Mouse (Mus musculus) liver (tissue): ENCODE results near the gene Podn.
A peak's percentile ranks its signal among the peaks of the same experiment; 100 is the strongest.

Source experiments
- DNase-seq: peaks from one replicate; pipeline ENCODE4 v3.0.0-alpha.2; 2020; ENCODE audit warnings: mixed read lengths

The Podn gene

DNA sequence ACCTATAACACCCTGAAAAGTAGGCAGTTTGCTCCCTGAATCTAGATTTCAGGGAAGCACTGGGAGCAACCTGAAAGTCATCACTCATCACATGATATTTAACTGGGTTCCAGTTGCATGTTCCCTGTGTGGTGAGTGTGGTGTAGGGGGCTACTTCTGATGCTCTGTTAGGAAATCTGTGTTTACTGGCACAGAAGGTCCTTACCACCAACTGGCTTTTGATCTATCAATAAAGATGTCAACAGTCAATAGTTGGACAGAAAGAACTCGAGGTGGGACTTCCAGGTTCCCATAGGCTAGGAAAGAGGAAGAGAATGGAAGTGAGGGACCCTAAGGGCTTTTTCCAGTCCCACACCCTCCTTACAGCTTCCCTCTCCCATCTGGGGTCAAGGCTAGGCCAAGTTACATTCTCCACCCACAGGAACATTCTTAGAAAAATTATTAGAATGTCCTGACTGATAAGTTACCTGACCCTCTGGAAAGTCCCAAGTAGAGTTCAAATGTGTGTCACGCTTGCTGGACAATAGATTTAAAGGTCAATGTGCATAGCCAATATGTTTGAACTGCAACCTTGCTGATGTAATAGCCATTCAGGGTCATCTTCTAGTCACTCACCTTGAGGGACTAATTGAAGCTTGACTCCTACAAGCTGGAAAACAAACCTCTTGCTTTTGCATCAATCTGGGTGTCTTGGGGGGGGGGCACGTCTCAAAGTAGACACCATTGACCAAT lies 18.9 kb downstream of the Podn start:
- DNase-seq: no peak

DNA sequence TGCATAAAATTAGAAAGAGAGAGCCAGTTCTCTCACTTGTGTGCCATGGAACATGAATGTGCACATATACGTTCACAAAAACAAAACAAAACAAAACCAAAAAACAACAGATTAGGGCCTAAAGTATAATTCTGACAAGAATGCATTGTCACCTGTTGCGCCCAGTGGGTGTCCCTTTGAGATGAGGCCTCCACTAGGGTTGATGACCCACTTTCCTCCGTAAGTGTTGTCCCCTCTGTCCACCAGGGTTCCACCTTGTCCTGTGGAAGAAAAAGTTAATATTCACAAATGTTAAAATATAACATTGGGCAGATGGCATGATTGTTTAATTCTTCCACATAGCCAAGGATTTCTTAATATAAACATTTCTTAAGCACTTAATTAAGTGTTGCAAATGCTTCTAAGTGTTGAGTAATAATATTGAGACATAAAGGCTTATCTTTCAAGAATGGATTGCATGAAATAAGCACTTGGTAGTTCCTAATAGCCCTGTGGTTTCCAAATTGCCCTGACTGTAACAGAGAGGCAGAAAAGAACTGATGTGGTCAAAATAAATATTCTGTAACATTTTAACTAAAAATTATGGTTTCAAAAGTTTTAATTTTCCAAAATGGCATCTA lies 21.9 kb downstream of the Podn start:
- DNase-seq: no peak

DNA sequence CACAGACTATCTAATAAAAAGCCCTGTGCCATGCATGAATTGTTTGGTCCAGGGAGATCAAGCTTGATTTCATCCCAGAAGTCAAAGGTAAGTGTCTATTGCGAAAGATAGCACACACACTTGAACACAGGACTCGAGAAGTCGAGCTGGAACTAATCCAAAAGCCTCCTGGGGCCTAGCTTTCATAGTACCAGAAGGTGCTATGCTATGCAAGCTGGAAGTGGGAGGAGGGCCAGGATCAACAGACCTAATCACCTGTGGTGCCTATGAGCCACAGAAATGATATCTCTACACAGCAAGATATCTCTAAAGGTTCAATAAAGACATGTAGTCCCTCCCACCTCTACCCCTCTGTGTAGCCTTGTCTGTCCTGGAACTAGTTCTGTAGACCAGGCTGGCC lies 24.2 kb downstream of the Podn start:
- DNase-seq: no peak

DNA sequence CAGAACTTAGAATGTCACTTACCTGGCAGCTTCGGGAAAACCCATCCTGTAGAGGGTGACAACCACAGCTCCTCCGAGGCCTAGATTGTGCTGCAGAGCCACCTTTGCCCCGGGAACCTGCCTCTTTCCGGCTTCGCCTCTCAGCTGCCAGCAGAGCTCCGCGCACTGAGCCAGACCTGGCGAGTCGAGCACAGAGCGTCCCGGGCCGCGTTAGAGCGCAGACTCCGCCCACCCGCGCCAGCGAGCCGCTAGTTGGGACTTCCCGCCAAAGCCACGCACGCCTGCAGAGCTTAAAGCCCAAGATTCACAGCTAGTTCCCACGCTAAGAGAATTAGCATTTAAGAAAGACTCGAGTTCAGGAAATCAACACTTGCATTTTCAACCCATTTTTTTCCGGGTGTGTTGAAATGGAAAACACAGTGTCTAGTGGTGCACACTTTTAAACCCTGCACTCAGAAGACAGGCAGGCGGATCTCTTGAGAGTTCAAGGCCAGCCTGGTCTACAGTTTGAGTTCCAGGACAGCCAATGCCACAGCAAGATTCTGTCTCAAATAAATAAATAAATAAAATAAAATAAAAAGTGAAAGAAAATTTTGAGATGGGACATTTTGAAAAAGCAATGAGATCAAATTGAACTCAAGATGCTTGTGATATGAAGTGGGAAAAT lies 24.9 kb downstream of the Podn start:
- peak; percentile 95 for DNase-seq

DNA sequence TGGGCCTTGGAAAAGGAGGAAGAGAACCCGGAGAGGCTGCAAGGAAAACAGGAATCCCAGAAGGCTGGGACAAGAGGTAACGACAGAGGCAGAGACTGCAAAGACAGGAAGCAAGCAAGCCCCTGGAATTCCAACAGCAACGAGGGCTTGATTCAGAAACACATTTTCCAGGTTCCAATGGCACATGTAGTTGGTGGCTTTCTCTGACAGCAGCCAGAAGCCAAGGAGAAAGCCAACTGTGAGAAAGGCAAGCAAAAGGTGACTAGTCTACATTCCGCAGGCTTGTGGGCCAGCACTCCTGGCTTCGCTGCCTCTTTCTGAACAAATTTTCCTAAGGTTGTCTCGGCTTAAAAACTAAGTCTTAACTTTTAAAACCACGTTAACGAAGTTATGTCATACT lies 25.5 kb downstream of the Podn start:
- no peak for DNase-seq

DNA sequence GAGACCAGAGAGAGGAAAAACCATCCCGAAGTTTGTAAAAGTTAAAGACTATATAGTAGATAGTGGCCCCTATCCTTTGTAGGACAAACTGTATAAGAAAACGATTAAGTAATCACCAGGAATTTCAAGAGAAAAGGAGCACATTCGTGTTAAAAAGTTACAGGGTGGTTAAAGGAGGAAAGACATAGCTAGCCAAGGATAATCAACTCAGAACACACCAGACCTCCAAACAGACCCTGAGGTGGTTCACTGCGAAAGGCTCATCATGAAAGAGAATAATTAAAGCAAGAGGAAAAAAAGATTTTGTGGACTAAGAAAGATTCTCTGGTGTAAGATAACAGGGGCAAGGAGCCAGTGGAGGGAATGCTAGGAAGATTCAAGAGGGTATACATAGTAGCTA lies 26.0 kb downstream of the Podn start:
- no peak for DNase-seq

DNA sequence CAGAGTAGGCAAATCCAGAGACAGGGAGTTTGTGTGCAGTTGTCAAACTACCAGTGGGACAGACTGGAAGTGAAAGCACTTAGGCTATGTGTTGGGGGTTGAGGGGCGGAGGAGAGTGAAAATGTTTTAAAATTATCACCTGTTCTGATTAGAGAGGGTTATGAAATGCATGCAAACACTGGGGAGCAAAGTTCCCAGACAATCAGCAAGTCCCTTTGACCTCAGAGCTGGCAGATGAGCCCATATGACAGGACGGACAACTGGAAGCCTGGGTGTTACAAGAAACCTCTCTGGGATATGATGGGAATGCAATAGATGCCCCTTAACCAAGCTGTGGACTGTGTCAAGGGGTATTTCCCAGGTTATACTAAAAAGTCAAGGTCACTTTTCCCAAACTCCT lies 28.2 kb downstream of the Podn start:
- no peak for DNase-seq

DNA sequence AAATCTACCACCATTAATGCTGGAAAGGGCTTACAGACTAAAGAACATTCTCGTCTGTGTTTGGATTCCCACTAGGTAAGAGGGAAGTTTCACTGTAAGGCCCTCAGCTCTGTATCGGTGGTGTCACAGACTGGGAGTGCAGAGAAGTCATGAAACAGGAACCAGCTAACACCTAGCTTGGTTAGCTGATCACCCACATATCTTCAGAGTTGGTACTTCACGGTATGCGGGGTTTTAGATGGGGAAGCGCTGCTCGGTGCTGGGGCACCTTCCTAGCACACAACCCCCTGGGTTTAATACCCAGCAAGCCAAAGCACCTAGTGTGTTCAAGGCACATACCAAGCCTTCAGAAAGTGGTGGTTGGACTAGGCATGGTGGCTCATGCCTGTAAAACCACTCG lies 29.0 kb downstream of the Podn start:
- DNase-seq: no peak

DNA sequence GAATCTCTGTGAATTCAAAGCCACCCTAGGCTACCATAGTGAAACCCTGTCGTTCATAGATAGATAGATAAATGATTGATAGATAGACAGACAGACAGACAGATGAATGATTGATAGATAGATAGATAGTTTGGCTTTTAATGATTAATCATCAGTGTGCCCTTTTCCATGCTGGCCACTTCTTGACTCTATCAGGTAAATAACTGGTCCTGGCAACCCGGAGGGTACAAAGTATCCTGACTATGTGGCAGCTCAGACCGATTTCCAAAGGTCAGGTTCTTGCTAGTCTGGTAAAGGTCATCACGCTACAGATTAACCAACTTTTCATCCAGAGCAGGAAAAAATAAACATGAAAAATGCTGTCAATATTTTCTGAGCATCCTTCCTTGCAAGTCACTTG lies 29.7 kb downstream of the Podn start:
- DNase-seq: peak; percentile 28

DNA sequence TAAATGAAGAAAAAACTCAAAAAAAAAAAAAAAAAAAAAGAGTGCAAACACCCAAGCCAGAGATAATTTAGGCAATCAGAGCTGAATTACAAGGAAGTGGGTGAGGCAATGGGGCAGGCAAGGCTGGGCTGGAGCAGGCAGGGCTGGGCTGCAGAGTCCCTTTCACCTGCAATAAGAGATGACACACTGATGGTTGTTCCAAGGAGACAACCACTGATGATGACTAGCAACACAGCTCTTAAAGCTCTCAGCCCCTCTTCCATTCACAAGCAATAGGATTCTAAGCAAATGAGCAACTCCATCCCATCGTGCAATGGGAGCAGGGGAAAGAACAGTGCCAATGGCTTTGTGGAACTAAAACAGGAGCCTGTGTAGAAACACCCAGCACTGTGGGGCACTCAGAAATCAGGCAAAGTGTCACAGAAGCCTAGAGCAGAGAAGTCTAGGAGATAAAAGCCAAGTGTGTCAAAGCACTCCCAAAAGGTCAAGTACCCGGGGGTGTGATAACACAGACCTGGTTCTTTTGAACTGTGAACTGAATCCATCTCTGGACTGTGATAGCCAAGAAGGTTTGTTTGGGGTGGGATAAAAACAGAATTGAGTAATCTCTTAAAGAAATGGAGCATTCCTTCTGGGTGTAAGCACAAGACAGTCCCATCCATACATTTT lies 30.9 kb downstream of the Podn start:
- no peak for DNase-seq

DNA sequence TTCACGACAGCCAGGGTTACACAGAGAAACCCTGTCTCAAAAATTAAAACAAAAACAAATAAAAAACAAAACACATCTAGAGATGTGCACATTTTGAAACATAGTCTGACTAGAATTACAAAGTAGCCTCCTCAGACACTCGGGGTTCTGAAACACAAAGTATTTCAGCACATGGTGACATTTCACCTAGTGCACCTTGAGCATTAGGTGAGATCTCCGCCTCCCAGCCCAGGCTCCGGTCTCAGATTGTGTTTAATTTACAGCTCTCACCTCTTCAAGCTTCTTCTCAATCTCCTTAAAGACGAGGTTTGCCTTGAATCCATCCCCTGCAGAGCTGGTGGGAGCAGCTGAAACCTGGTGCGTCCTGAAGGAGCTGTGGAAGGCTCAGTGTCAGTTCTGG lies 32.6 kb downstream of the Podn start:
- DNase-seq: no peak

DNA sequence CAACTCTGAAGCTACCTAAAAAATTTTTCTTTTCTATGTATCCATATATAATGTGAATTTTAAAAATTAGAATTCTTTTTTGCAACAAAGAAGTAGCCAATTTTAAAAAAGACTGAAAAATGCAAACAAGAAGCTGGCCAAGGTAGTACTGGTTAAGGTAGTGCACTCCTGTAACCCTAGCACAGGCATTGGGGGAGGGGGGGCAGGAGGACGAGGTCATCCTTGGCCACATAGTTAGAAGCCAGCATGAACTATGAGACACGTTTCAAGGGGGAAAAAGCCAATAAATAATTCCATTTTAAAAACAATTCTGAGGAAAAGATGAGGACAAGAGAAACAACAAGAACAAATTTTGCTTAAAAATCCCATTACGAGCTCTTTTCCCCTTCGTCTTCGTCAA lies 33.7 kb downstream of the Podn start:
- no peak for DNase-seq

DNA sequence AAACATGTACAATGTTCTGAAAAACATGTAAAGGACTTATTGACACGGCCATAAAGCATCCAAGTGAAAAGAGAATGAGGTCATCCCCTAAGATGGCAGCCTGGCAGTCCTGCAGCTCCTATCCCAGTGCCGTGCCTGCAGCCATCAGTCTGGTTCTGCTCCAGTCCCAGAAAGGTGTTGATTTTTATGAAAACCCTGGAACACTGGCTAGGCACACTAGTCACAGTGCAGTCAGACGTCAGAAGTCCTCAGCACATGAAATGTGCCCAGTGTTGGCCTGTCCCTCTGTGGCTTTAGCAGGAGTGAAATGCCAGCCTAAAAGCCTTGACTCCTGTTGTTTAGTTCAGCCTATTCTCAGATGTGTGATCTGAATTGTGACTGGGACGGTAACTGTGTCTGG lies 35.5 kb downstream of the Podn start:
- no peak for DNase-seq

DNA sequence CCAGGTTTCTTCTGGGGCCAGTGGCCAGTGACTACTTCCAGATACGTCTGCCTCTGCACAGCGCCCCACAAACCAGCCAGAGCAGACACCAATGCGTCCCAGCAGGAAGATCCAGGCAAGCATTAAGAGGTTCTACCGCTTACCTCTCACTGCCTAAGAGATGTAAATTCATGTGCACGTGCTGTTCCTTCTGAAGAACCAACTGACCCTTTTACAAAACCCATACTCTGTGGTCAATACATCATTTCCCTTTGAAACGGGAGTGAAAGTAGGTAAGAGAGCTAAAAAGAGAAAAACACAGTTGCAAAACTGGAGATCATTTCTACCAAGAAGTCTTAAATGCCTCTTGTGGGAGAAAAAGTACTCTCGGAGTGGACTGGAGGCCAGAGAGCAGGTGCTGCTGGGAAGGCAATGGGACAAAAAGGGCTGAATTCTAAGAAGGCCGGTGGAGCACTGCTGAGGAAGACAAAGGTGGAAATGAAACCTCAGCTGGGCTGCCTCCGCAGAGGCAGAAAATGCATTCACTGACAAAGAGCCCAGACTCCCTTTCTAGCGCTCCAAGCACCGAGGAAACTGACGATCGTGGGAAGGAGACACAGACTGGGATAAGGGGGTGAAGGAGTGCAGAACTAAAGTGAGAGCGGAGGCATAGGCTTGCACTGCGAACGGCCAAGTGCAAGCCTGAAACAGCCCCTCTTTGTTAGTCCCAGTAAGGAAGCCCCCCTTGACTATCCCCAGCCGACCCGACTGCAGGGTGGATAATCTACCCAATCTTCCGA lies 36.5 kb downstream of the Podn start:
- DNase-seq: no peak

DNA sequence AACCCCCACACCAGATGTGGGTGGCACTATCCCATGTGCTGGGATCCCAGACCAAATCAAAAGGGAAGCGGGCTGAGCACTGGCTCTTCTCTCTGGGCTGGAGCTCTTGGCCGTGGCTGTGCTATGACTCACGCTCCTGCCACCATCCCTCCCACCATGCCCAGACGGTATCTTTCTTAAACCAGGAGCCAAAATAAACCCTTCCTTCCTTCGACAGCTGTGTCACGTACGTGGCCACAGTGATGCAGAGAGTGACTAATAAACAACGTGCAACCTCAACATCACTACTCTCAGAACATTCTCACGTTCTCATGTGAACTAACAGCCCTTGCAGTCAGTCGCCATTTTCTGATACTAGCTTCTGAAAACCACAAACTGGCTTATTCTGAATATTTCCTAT lies 38.1 kb downstream of the Podn start:
- no peak for DNase-seq

DNA sequence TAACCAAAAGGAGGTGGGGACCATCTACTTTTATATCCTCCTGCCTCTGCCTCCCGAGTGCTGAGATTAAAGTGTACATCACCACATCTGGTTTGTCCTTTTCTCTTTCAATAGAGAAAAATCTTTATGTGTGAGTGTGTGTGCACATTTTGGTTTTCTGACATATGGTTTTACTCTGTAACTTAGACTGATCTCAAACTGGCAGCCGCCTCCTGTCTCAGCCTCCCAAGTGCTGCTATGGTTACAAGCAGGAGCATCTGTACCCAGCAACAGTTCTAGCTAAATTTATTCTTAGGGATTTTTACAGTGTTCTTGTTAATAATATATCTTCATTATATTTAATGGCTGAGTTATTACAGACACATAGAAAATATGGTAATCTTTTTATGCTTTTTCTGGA lies 39.0 kb downstream of the Podn start:
- DNase-seq: no peak

DNA sequence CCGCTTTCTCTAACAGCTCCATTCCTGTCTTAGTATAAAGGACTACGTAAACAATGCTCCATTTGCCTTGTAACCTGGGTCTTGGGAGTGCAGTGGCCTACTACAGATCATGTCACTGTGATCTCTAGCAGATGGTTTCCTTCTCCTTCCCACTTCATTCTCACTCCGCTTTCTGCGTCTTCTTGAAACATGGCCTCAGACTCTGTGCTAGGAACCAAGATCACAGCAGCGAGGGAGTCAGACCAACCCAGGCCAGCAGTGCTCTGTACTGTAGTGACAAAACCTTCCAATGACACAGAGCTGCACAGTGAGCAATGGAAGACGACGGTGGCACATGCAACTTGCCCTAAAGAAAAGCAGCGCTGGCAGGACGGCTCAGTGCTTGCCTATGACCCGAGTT lies 40.4 kb downstream of the Podn start:
- DNase-seq: no peak

DNA sequence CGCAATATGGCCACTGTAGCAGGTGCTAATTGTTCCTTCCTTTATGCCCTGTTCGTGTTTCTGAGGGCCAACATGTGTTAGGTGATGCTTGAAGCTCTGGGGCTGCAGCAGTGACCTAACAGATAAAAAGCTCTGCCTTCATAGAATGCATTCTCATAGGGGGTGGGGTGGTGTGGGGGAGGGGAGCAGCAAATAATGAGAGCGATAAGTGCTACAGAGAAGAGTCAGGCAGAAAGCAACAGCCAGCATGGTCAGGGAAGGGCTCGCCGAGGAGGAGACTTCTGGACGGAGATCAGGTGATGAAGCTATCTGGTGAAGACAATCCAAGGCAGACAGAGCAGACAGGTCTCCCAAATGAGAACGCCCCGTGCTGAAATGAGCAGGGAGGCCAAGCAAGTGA lies 43.6 kb downstream of the Podn start:
- no peak for DNase-seq

DNA sequence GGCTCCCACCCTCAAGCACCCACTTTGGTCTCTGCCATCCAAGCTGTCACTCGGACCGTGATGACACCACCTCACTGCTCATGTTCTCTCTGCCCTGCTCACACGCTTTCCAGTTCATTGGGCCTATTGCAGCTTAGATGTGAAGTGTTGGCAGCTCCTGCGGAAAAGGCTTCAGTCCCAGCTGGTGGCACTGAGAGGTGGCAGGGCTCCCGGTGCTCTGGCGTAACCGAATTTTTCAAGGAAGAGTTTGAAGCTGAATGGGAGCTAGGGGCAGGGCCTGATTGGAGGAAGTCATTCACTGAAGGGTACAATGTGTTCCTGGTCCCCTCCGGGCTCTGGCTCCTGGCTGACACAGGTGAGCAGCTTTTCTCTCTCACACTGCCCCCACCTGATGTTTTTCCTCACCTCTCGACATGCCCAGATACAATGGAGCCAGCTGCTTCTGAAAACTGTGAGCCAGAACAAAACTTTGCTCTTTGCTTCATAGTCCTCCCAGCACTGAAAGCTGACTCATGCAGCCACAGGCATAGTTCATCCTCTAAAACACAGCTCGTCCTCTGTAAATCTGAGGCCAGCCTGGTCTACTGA lies 44.5 kb downstream of the Podn start:
- no peak for DNase-seq

DNA sequence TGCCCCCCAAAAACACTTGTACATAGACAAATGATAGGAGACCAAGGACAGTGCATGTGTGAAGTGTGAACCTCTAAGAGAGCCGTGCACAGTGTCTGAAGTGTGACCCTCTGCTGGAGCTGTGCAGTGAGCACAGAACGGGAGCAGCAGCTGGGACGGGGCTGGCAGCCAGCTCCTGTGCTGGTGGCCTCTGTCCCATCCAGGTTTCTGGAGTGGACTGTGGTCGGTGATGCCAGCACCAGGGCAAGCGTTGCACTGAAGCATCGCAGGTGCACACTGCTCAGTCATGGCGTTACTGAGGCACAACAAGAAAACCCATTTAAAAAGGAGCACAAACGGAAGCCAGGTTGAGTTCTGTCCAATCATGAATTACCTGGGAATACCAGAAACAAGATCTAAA lies 50.1 kb downstream of the Podn start:
- no peak for DNase-seq

DNA sequence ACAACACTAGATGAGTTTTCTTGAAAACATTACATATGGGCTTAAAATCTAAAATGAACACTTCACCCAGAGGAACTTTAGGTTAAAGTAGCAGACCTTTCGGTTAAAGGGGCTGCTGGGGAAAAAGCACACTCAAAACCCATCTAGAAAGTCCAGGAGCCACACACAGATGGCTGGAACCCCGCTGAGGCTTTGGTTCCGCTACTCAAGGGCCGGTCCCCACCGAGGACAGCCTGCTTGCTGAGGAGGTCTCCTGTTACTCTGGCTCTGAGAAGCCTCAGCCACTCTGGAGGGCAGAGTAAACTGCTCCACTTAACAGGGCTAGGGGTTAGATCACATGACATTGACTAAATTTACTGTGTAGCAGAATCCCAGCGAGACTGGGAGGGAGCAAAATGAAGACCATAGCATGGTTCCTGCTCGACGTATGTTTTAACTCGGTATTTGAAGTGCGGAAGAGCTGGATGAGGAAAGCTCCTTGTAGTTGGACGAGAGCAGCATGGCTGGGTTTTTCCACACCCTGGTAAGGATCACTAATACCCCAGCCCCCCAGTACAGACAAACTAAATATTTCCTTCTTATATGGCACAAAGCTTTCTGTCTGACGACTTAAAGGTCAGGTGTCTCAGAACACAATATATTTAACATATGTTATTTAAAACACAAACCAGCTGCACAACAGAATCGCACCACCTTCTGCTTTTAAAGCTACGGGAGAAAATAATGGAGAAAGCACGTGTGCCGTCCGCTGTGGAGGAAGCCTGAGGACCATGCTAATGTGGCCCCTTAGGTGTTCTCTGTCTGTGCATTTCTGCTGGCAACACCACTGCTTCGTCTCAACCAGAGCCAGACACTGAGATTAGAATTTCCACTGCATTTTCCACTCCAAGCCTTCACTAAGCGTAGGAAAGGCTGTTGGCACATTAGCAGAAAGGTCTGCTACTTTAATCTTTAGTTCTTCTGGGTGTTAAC lies 50.8 kb downstream of the Podn start:
- DNase-seq: no peak

DNA sequence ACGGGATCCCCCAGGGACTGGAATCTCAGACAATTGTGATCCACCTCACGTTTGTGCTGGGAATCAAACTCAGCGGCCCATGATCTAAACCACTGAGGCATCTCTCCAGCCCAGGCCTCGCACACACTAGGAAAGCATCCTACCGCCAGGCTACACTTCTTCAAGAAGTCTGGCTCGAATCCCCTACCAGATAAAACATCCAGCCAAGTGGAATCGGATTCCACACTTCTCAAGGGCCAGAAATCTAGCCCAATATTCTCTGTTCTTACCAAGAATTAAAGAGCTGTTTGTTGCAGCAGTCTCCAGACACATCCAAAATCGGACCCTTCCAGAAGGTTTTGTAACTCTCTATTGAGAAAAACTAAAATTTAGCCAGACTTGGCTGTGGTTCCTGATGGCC lies 59.2 kb downstream of the Podn start:
- DNase-seq: no peak
